In genomic region chr5:102666886-102667285, GRCm38 (mm10) we compare ENCODE assay signal across 24 mouse cellular contexts.
A peak's percentile ranks its signal among the peaks of the same experiment; 100 is the strongest.
DNase-seq lines count a peak whose midpoint lies in the region; ATAC-seq lines count a peak whose summit lies in the region.
"Had no signal": no experiment of that assay in that cellular context is flagged by ENCODE, and none has a peak within 500 bp of the region (broad histone marks: within the 10 kb centered on the region; RNA-seq: fewer than 3 reads in every experiment).

No protein-coding gene starts in this region.

- H3K4me2 ChIP-seq in embryonic facial prominence, embryonic 13.5 days: no peak overlapping the region
- H3K4me2 ChIP-seq: forebrain, embryonic 13.5 days; heart, embryonic 13.5 days; hindbrain, embryonic 14.5 days; midbrain, embryonic 13.5 days had no signal

- WGBS in embryonic facial prominence, embryonic 13.5 days: 85% methylated on average over 3 of the region's 3 CpGs
- WGBS in embryonic facial prominence, embryonic 10.5 days: 93% methylated on average over 3 of the region's 3 CpGs

- no peaks in the 10 kb centered on the region for H3K9me3 ChIP-seq in embryonic facial prominence, embryonic 13.5 days
- H3K9me3 ChIP-seq in embryonic facial prominence, embryonic 10.5 days: no peaks in the 10 kb centered on the region
- H3K9me3 ChIP-seq: forebrain, embryonic 13.5 days; heart, embryonic 13.5 days; midbrain, embryonic 13.5 days had no signal

- intact Hi-C loops in heart, postnatal 10 days (cut with DNase I): no loop called here

- no peaks in the 10 kb centered on the region for H3K36me3 ChIP-seq in embryonic facial prominence, embryonic 13.5 days
- no peaks in the 10 kb centered on the region for H3K36me3 ChIP-seq in embryonic facial prominence, embryonic 10.5 days (replicated peaks)
- H3K36me3 ChIP-seq: heart, embryonic 13.5 days; midbrain, embryonic 13.5 days had no signal

- no peaks in the 10 kb centered on the region for H3K27me3 ChIP-seq in embryonic facial prominence, embryonic 13.5 days
- no peaks in the 10 kb centered on the region for H3K27me3 ChIP-seq in embryonic facial prominence, embryonic 10.5 days (replicated peaks; ENCODE audit: low read depth, poor library complexity, severe bottlenecking)
- H3K27me3 ChIP-seq: forebrain, embryonic 13.5 days; heart, embryonic 13.5 days; megakaryocyte, embryonic 14.5 days; midbrain, embryonic 13.5 days had no signal

- peak overlapping the region; percentile 22; the same call in 1 of the 2 replicates for H3K27ac ChIP-seq in embryonic facial prominence, embryonic 13.5 days
- no peak overlapping the region for H3K27ac ChIP-seq in embryonic facial prominence, embryonic 10.5 days (replicated peaks)
- H3K27ac ChIP-seq: forebrain, embryonic 13.5 days; heart, embryonic 13.5 days; hindbrain, embryonic 14.5 days; left cerebral cortex, adult 2 months; midbrain, embryonic 13.5 days had no signal

- ATAC-seq in embryonic facial prominence, embryonic 13.5 days (ENCODE audit: insufficient number of reproducible peaks, insufficient read depth, low FRiP score, low TSS enrichment, low read depth): no peak
- ATAC-seq: forebrain, embryonic 13.5 days; inflammation-experienced regulatory T-cells, adult 6 months; midbrain, embryonic 13.5 days had no signal

- no peak overlapping the region for H3K4me3 ChIP-seq in embryonic facial prominence, embryonic 13.5 days
- no peak overlapping the region for H3K4me3 ChIP-seq in embryonic facial prominence, embryonic 10.5 days
- H3K4me3 ChIP-seq: erythroblast, embryonic 14.5 days; forebrain, embryonic 13.5 days; heart, embryonic 13.5 days; left cerebral cortex, adult 2 months; megakaryocyte, embryonic 14.5 days; midbrain, embryonic 13.5 days had no signal

- no peak overlapping the region for H3K9ac ChIP-seq in embryonic facial prominence, embryonic 13.5 days
- H3K9ac ChIP-seq: forebrain, embryonic 13.5 days; heart, embryonic 13.5 days; hindbrain, embryonic 14.5 days; midbrain, embryonic 13.5 days had no signal

- H3K4me1 ChIP-seq in embryonic facial prominence, embryonic 13.5 days: peaks cover 37% of the 10 kb centered on the region
- peaks cover 26% of the 10 kb centered on the region for H3K4me1 ChIP-seq in embryonic facial prominence, embryonic 10.5 days
- H3K4me1 ChIP-seq: forebrain, embryonic 13.5 days; heart, embryonic 13.5 days; megakaryocyte, embryonic 14.5 days; midbrain, embryonic 13.5 days had no signal

- DNase-seq in embryonic facial prominence, embryonic 10.5 days (ENCODE audit: low spot score): no peak
- peak; percentile 58 to 61 for DNase-seq in heart, adult 9 months (ENCODE audit: low spot score in 2 of 2)
- no peak for DNase-seq in heart, postnatal 10 days
- DNase-seq in lung, postnatal 36 days: peak; percentile 24
- DNase-seq in lung, adult 18-20 months: no peak
- DNase-seq in skeletal muscle tissue, adult 2 months (ENCODE audit: low read depth, low spot score): peak; percentile 77
- DNase-seq in right cerebral cortex, postnatal 4 days: no peak
- DNase-seq: adrenal gland, postnatal 14 days; cerebellum, adult 8-10 months; cerebellum, postnatal 36 days; gastrocnemius, postnatal 25 days; kidney, adult 18-20 months; kidney, postnatal 4 days; spleen, adult 18-20 months; thymus, postnatal 14 days had no signal

Comparison
In these comparisons a context has a peak if more than half of its experiments do, and no peak if none do; other contexts are left out.
1. DNase-seq: peak in heart, adult 9 months (2 of 2), lung, postnatal 36 days (single experiment) and skeletal muscle tissue, adult 2 months (single experiment); none in embryonic facial prominence, embryonic 10.5 days (single experiment), heart, postnatal 10 days (0 of 2), lung, adult 18-20 months (0 of 2) and right cerebral cortex, postnatal 4 days (single experiment).